Mouse (Mus musculus): ENCODE data around the gene Stk16. TPM values are rescaled to one million over a fixed set of nuclear protein-coding genes. Genes with fewer than 3 reads are reported as not detected.

Gene Stk16
- total and polyA plus RNA-seq, 3 experiments = 42.4 to 68.3 (median 42.5) TPM

DNA sequence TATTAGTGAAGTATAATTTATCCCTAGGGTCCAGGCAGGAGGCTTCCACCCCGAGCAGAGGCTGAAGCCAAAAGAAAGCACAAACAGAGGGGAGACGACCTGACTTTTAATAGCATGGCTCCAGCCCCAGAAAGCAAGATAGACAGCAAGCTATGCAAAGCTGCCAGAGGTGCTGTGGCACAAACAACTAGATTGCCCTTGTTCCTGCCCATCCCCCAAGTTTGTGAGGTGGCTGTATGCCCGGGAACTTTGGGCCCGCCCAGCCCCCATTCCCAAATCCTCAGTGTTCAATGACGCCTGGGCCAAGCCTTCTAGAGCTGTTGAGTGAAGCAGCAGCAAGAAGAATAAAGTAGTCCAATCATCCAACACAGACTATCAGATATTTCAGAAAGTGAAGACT lies 4.2 kb downstream of the Stk16 start:
- no peaks in the 10 kb centered on the region for H3K27me3 ChIP-seq (ENCODE audit: control insufficient read depth, insufficient read depth, low read length)
- WGBS = 61% methylated on average over 5 of the region's 5 CpGs
- peaks cover 10% of the 10 kb centered on the region for H3K4me1 ChIP-seq (ENCODE audit: control insufficient read depth, insufficient read depth, low read length)
- peak overlapping the region; percentile 15; the same call in 1 of the 2 replicates for H3K4me3 ChIP-seq
- intact Hi-C loops (cut with DNase I) = no loop called here
- H3K9ac ChIP-seq (ENCODE audit: low read depth, low read length) = peak overlapping the region; percentile 56
- TF ChIP-seq POLR2A (IDR thresholded peaks at IDR 0.05; ENCODE audit: insufficient read depth, low read depth, low read length) (no peak; the same call in 1 of the 2 replicates), CTCF (IDR thresholded peaks at IDR 0.05) (no peak), EP300 (IDR thresholded peaks at IDR 0.05; ENCODE audit: insufficient read depth, low read depth, low read length) (peak; percentile 63; the same call in 1 of the 2 replicates)
- H3K27ac ChIP-seq = peak overlapping the region; percentile 87
- DNase-seq = peak; percentile 78 to 84
- peaks cover 14% of the 10 kb centered on the region for H3K36me3 ChIP-seq (ENCODE audit: control insufficient read depth, insufficient read depth, low read length)
- no peaks in the 10 kb centered on the region; the same call in 1 of the 2 replicates for H3K79me2 ChIP-seq (replicated peaks; ENCODE audit: control insufficient read depth, insufficient read depth, low read length)

DNA sequence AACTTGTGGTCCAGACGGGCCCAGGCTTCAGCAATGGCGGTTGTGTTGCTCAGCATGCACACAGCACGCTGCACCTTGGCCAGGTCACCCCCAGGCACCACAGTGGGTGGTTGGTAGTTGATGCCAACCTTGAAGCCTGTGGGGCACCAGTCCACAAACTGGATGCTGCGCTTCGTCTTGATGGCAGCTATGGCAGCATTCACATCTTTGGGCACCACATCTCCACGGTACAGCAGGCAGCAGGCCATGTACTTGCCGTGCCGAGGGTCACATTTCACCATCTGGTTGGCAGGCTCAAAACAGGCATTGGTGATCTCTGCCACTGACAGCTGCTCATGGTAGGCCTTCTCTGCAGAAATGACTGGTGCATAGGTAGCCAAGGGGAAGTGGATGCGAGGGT lies 5.1 kb downstream of the Stk16 start:
- 71% methylated on average over 9 of the region's 9 CpGs for WGBS
- no peaks in the 10 kb centered on the region for H3K27me3 ChIP-seq (ENCODE audit: control insufficient read depth, insufficient read depth, low read length)
- peak overlapping the region; percentile 26; the same call in 1 of the 2 replicates for H3K4me3 ChIP-seq
- TF ChIP-seq POLR2A (IDR thresholded peaks at IDR 0.05; ENCODE audit: insufficient read depth, low read depth, low read length) = no peak
- no peak for TF ChIP-seq EP300 (IDR thresholded peaks at IDR 0.05; ENCODE audit: insufficient read depth, low read depth, low read length)
- no peak for TF ChIP-seq CTCF (IDR thresholded peaks at IDR 0.05)
- no peak overlapping the region for H3K9ac ChIP-seq (ENCODE audit: low read depth, low read length)
- DNase-seq = no peak
- H3K36me3 ChIP-seq (ENCODE audit: control insufficient read depth, insufficient read depth, low read length) = peaks cover 14% of the 10 kb centered on the region
- no peaks in the 10 kb centered on the region; the same call in 1 of the 2 replicates for H3K79me2 ChIP-seq (replicated peaks; ENCODE audit: control insufficient read depth, insufficient read depth, low read length)
- H3K4me1 ChIP-seq (ENCODE audit: control insufficient read depth, insufficient read depth, low read length) = peaks cover 7% of the 10 kb centered on the region
- intact Hi-C loops (cut with DNase I) = no loop called here
- peak overlapping the region; percentile 87 for H3K27ac ChIP-seq

GRCm38 (mm10) chr1:75216797-75217585 lies 6.4 kb downstream of the Stk16 start:
- WGBS = 46% methylated on average over 13 of the region's 13 CpGs
- Histone ChIP-seq H3K27me3 (ENCODE audit: control insufficient read depth, insufficient read depth, low read length) (no peaks in the 10 kb centered on the region), H3K79me2 (replicated peaks; ENCODE audit: control insufficient read depth, insufficient read depth, low read length) (no peaks in the 10 kb centered on the region), H3K4me3 (peak overlapping the region; percentile 62), H3K9ac (ENCODE audit: low read depth, low read length) (peak overlapping the region; percentile 78), H3K36me3 (ENCODE audit: control insufficient read depth, insufficient read depth, low read length) (peaks cover 14% of the 10 kb centered on the region), H3K4me1 (ENCODE audit: control insufficient read depth, insufficient read depth, low read length) (peaks cover 5% of the 10 kb centered on the region), H3K27ac (peak overlapping the region; percentile 88)
- TF ChIP-seq POLR2A (IDR thresholded peaks at IDR 0.05; ENCODE audit: insufficient read depth, low read depth, low read length) (peak; percentile 55), CTCF (IDR thresholded peaks at IDR 0.05) (no peak), EP300 (IDR thresholded peaks at IDR 0.05; ENCODE audit: insufficient read depth, low read depth, low read length) (peak; percentile 91)
- peak; percentile 65 to 72 for DNase-seq
- intact Hi-C loops (cut with DNase I) = no loop called here

GRCm38 (mm10) chr1:75217893-75218226 lies 7.2 kb downstream of the Stk16 start:
- Histone ChIP-seq H3K9ac (ENCODE audit: low read depth, low read length) (peak overlapping the region; percentile 78), H3K27me3 (ENCODE audit: control insufficient read depth, insufficient read depth, low read length) (no peaks in the 10 kb centered on the region), H3K4me3 (peak overlapping the region; percentile 62), H3K36me3 (ENCODE audit: control insufficient read depth, insufficient read depth, low read length) (peaks cover 14% of the 10 kb centered on the region), H3K27ac (peak overlapping the region; percentile 88), H3K4me1 (ENCODE audit: control insufficient read depth, insufficient read depth, low read length) (peaks cover 5% of the 10 kb centered on the region), H3K79me2 (replicated peaks; ENCODE audit: control insufficient read depth, insufficient read depth, low read length) (no peaks in the 10 kb centered on the region)
- intact Hi-C loops (cut with DNase I) = loop anchor here (1.0 kb wide), 1 partner anchor 18 kb away; the partner anchor contains the start of gene Dnajb2
- peak in 1 of 2 experiments; percentile 23 for DNase-seq
- 3% methylated on average over 6 of the region's 6 CpGs for WGBS
- no peak for TF ChIP-seq EP300 (IDR thresholded peaks at IDR 0.05; ENCODE audit: insufficient read depth, low read depth, low read length)
- no peak for TF ChIP-seq CTCF (IDR thresholded peaks at IDR 0.05)
- no peak for TF ChIP-seq POLR2A (IDR thresholded peaks at IDR 0.05; ENCODE audit: insufficient read depth, low read depth, low read length)

DNA sequence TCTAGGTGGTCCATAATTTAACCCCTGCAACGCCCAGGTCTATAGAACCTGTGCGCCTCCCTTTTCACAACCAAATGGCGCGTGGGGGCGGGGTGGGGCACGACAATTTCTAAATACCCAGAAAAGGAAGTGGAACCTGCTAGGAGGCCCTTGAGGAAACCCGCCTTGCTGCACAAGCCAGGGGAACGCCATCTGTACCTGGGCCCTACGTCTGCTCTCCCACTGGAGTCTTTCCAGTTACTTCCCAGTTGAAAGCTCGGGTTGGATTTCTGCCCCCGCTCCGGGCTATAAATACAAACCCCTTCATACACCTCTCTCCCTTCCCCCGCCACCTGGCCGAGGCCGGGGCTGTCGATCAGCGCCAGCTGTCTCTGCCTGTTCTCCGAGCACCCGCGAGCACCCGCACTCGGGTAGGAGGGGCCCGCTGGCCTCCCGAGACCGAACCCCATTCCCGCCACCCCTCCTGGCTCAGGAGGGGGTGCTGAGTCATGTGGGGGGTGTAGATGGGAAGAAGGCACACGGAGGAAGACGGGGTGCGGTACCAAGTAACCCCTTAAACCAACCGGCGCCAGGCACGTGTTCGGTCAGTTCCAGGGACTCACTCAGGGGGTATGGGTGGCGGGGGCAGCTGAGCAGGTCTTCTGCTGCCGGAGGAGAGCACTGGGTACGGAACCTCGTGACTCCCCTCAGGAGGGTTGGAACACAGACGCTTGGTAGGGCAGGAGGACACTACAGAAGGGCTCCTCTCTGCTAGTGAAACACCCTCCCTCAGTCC lies 7.8 kb downstream of the Stk16 start:
- Histone ChIP-seq H3K27me3 (ENCODE audit: control insufficient read depth, insufficient read depth, low read length) (no peaks in the 10 kb centered on the region), H3K36me3 (ENCODE audit: control insufficient read depth, insufficient read depth, low read length) (peaks cover 11% of the 10 kb centered on the region), H3K79me2 (replicated peaks; ENCODE audit: control insufficient read depth, insufficient read depth, low read length) (no peaks in the 10 kb centered on the region), H3K9ac (ENCODE audit: low read depth, low read length) (peak overlapping the region; percentile 90), H3K27ac (peak overlapping the region; percentile 88), H3K4me1 (ENCODE audit: control insufficient read depth, insufficient read depth, low read length) (peaks cover 4% of the 10 kb centered on the region), H3K4me3 (peak overlapping the region; percentile 62)
- peak; percentile 44; the same call in 1 of the 2 replicates for TF ChIP-seq POLR2A (IDR thresholded peaks at IDR 0.05; ENCODE audit: insufficient read depth, low read depth, low read length)
- TF ChIP-seq CTCF (IDR thresholded peaks at IDR 0.05) = no peak
- intact Hi-C loops (cut with DNase I) = loop anchor here (1.0 kb wide), 1 partner anchor 18 kb away; the partner anchor contains the start of gene Dnajb2
- WGBS = 1% methylated on average over 38 of the region's 38 CpGs
- DNase-seq = peak; percentile 77 to 83
